Mouse (Mus musculus): ENCODE results near the gene Lrrc4c. TPM values are rescaled to one million over a fixed set of nuclear protein-coding genes. Genes with fewer than 3 reads are reported as not detected.

Gene Lrrc4c
- polyA plus RNA-seq, 1 experiment from 2014 or later, result 2.0 TPM

GRCm38 (mm10) chr2:97294216-97294615 is 976.2 kb downstream of the Lrrc4c start:
- no peak for ATAC-seq (ENCODE audit: insufficient number of reproducible peaks, insufficient read depth, low FRiP score, low TSS enrichment, low read depth)
- Histone ChIP-seq H3K36me3 (no peaks in the 10 kb centered on the region), H3K4me3 (replicated peaks) (no peak overlapping the region), H3K27me3 (no peaks in the 10 kb centered on the region), H3K9ac (replicated peaks) (no peak overlapping the region), H3K4me2 (no peak overlapping the region), H3K27ac (no peak overlapping the region), H3K9me3 (no peaks in the 10 kb centered on the region), H3K4me1 (replicated peaks) (no peaks in the 10 kb centered on the region)
- WGBS, result 89% methylated on average over 3 of the region's 3 CpGs

- ATAC-seq (ENCODE audit: insufficient number of reproducible peaks, insufficient read depth, low FRiP score, low TSS enrichment, low read depth), result no peak
- Histone ChIP-seq H3K36me3 (no peaks in the 10 kb centered on the region), H3K27me3 (no peaks in the 10 kb centered on the region), H3K9ac (replicated peaks) (no peak overlapping the region), H3K9me3 (no peaks in the 10 kb centered on the region), H3K27ac (no peak overlapping the region), H3K4me1 (replicated peaks) (no peaks in the 10 kb centered on the region), H3K4me2 (no peak overlapping the region), H3K4me3 (replicated peaks) (no peak overlapping the region)
- WGBS, result 72% methylated on average over 2 of the region's 2 CpGs
Observed at GRCm38 (mm10) chr2:97299704-97300103, 981.7 kb downstream of the Lrrc4c start.

- Histone ChIP-seq H3K9ac (replicated peaks) (no peak overlapping the region), H3K4me3 (replicated peaks) (no peak overlapping the region), H3K4me2 (no peak overlapping the region), H3K27me3 (no peaks in the 10 kb centered on the region), H3K27ac (no peak overlapping the region), H3K36me3 (no peaks in the 10 kb centered on the region), H3K4me1 (replicated peaks) (no peaks in the 10 kb centered on the region), H3K9me3 (no peaks in the 10 kb centered on the region)
- no peak for ATAC-seq (ENCODE audit: insufficient number of reproducible peaks, insufficient read depth, low FRiP score, low TSS enrichment, low read depth)
- 70% methylated on average over 1 of the region's 1 CpGs for WGBS
Observed at GRCm38 (mm10) chr2:97318008-97318407, 1000.0 kb downstream of the Lrrc4c start.

GRCm38 (mm10) chr2:97318536-97318935 is 1000.6 kb downstream of the Lrrc4c start:
- Histone ChIP-seq H3K27ac (no peak overlapping the region), H3K9ac (replicated peaks) (no peak overlapping the region), H3K27me3 (no peaks in the 10 kb centered on the region), H3K4me3 (replicated peaks) (no peak overlapping the region), H3K36me3 (no peaks in the 10 kb centered on the region), H3K4me2 (no peak overlapping the region), H3K9me3 (no peaks in the 10 kb centered on the region), H3K4me1 (replicated peaks) (no peaks in the 10 kb centered on the region)
- ATAC-seq (ENCODE audit: insufficient number of reproducible peaks, insufficient read depth, low FRiP score, low TSS enrichment, low read depth), result no peak
- 90% methylated on average over 1 of the region's 1 CpGs for WGBS

GRCm38 (mm10) chr2:97332084-97332682 is 1014.2 kb downstream of the Lrrc4c start:
- whole genome bisulfite sequencing, result 48% methylated on average over 1 of the region's 1 CpGs
- Histone ChIP-seq H3K4me1 (replicated peaks) (no peaks in the 10 kb centered on the region), H3K9ac (replicated peaks) (no peak overlapping the region), H3K4me2 (no peak overlapping the region), H3K9me3 (no peaks in the 10 kb centered on the region), H3K4me3 (replicated peaks) (no peak overlapping the region), H3K27me3 (no peaks in the 10 kb centered on the region), H3K27ac (no peak overlapping the region), H3K36me3 (no peaks in the 10 kb centered on the region)
- ATAC-seq (ENCODE audit: insufficient number of reproducible peaks, insufficient read depth, low FRiP score, low TSS enrichment, low read depth), result no peak

- 84% methylated on average over 4 of the region's 4 CpGs for WGBS
- Histone ChIP-seq H3K4me2 (no peak overlapping the region), H3K27me3 (no peaks in the 10 kb centered on the region), H3K4me3 (replicated peaks) (no peak overlapping the region), H3K4me1 (replicated peaks) (no peaks in the 10 kb centered on the region), H3K9ac (replicated peaks) (no peak overlapping the region), H3K27ac (no peak overlapping the region), H3K9me3 (no peaks in the 10 kb centered on the region), H3K36me3 (no peaks in the 10 kb centered on the region)
- no peak for ATAC-seq (ENCODE audit: insufficient number of reproducible peaks, insufficient read depth, low FRiP score, low TSS enrichment, low read depth)
Observed at GRCm38 (mm10) chr2:97339627-97340026, 1021.7 kb downstream of the Lrrc4c start.

GRCm38 (mm10) chr2:97361235-97361634 is 1043.3 kb downstream of the Lrrc4c start:
- Histone ChIP-seq H3K4me3 (replicated peaks) (no peak overlapping the region), H3K9ac (replicated peaks) (no peak overlapping the region), H3K27ac (no peak overlapping the region), H3K27me3 (no peaks in the 10 kb centered on the region), H3K4me1 (replicated peaks) (no peaks in the 10 kb centered on the region), H3K4me2 (no peak overlapping the region), H3K36me3 (no peaks in the 10 kb centered on the region), H3K9me3 (no peaks in the 10 kb centered on the region)
- no peak for ATAC-seq (ENCODE audit: insufficient number of reproducible peaks, insufficient read depth, low FRiP score, low TSS enrichment, low read depth)
- WGBS, result 84% methylated on average over 2 of the region's 2 CpGs

- Histone ChIP-seq H3K4me3 (replicated peaks) (no peak overlapping the region), H3K4me1 (replicated peaks) (no peaks in the 10 kb centered on the region), H3K4me2 (no peak overlapping the region), H3K9me3 (no peaks in the 10 kb centered on the region), H3K9ac (replicated peaks) (no peak overlapping the region), H3K36me3 (no peaks in the 10 kb centered on the region), H3K27me3 (no peaks in the 10 kb centered on the region), H3K27ac (no peak overlapping the region)
- peak; percentile 56; the same call in 1 of the 2 replicates for ATAC-seq (ENCODE audit: insufficient number of reproducible peaks, insufficient read depth, low FRiP score, low TSS enrichment, low read depth)
- 60% methylated on average over 3 of the region's 3 CpGs for WGBS
Observed at GRCm38 (mm10) chr2:97369978-97370377, 1052.0 kb downstream of the Lrrc4c start.

GRCm38 (mm10) chr2:97391437-97391836 is 1073.5 kb downstream of the Lrrc4c start:
- no peaks in the 10 kb centered on the region for H3K9me3 ChIP-seq
- no peaks in the 10 kb centered on the region for H3K36me3 ChIP-seq
- H3K9ac ChIP-seq (replicated peaks), result no peak overlapping the region
- H3K4me1 ChIP-seq (replicated peaks), result no peaks in the 10 kb centered on the region
- H3K27me3 ChIP-seq, result no peaks in the 10 kb centered on the region
- no peak overlapping the region for H3K4me3 ChIP-seq (replicated peaks)
- no peak overlapping the region for H3K27ac ChIP-seq
- no peak overlapping the region for H3K4me2 ChIP-seq
- 84% methylated on average over 3 of the region's 3 CpGs for WGBS
- no peak for ATAC-seq (ENCODE audit: insufficient number of reproducible peaks, insufficient read depth, low FRiP score, low TSS enrichment, low read depth)

- no peak for ATAC-seq (ENCODE audit: insufficient number of reproducible peaks, insufficient read depth, low FRiP score, low TSS enrichment, low read depth)
Observed at GRCm38 (mm10) chr2:97391876-97392275, 1073.9 kb downstream of the Lrrc4c start.

GRCm38 (mm10) chr2:97413066-97413465 is 1095.1 kb downstream of the Lrrc4c start:
- Histone ChIP-seq H3K4me1 (replicated peaks) (no peaks in the 10 kb centered on the region), H3K36me3 (no peaks in the 10 kb centered on the region), H3K9me3 (no peaks in the 10 kb centered on the region), H3K27me3 (no peaks in the 10 kb centered on the region), H3K27ac (no peak overlapping the region), H3K9ac (replicated peaks) (no peak overlapping the region), H3K4me2 (no peak overlapping the region), H3K4me3 (replicated peaks) (no peak overlapping the region)
- ATAC-seq (ENCODE audit: insufficient number of reproducible peaks, insufficient read depth, low FRiP score, low TSS enrichment, low read depth), result no peak
- 77% methylated on average over 1 of the region's 1 CpGs for WGBS

More at GRCm38 (mm10) chr2:97391876-97392275, 1073.9 kb downstream of the Lrrc4c start:
- H3K9me3 ChIP-seq, result no peaks in the 10 kb centered on the region
- no peak overlapping the region for H3K9ac ChIP-seq (replicated peaks)
- no peaks in the 10 kb centered on the region for H3K36me3 ChIP-seq
- no peak overlapping the region for H3K27ac ChIP-seq
- WGBS, result 82% methylated on average over 2 of the region's 2 CpGs
- no peak overlapping the region for H3K4me3 ChIP-seq (replicated peaks)
- H3K4me2 ChIP-seq, result no peak overlapping the region
- no peaks in the 10 kb centered on the region for H3K27me3 ChIP-seq
- no peaks in the 10 kb centered on the region for H3K4me1 ChIP-seq (replicated peaks)
